Mouse (Mus musculus) brown adipose tissue, adult 24 weeks (tissue): ENCODE data around the gene Ranbp10. TPM values are rescaled to one million over a fixed set of nuclear protein-coding genes. Genes with fewer than 3 reads are reported as not detected.
"Not testable (repeated sequence)": the region's sequence is repeated elsewhere in the genome, so short reads cannot be mapped to it uniquely, and the experiment has no call there.

ENCODE experiments used
- H3K27ac ChIP-seq: fragments of 200-500 bp; replicated peaks from 2 replicates; pipeline ENCODE4 v1.5.1; 2012; ENCODE audit warnings: low read depth, mild to moderate bottlenecking, low read length
- H3K4me1 ChIP-seq: fragments of 200-500 bp; 2 replicates; pipeline ENCODE4 v1.6.1; 2012; ENCODE audit warnings: low read length, mixed read lengths; ENCODE audit not compliant: control insufficient read depth, insufficient read depth, insufficient read length
- H3K4me3 ChIP-seq: fragments of 200-500 bp; 2 replicates; pipeline ENCODE4 v1.5.1; 2012; ENCODE audit warnings: low read depth, mild to moderate bottlenecking, low read length, moderate library complexity; ENCODE audit not compliant: insufficient read depth
- polyA plus RNA-seq: library from polyadenylated mRNA; stranded (reverse); fragments of >200 nt; gene quantifications from 2 replicates; pipeline ENCODE4 v1.2.4, GENCODE M21; 2012; ENCODE audit not compliant: missing spikeins, insufficient read depth, insufficient read length

Ranbp10 gene
- polyA plus RNA-seq, 1 experiment: 7.6 TPM

DNA sequence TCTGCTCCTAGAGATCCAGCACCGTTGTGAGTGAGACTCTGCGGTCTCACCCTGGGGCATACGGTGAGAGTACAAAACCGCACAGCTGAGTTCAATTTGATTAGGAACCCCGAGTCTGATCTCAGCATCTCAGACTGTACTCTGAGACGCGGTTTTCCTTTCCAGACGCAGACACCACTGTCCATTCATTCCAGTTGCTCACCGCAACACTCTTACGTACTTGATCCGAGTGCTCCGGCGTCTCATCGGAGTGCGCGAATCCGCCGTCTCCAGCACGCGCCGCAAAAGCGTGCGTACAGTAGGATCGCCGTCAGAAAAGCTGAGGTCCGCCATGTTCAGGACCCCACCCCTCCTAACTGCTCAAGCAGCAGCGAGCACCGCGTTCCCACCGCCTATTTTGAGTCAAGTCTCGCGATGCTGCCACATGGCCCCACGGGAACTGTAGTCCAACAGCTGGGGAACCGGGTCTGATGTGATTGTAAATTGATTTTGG, 24.5 kb upstream of the Ranbp10 start:
- Histone ChIP-seq H3K27ac (no peak overlapping the region), H3K4me3 (peak overlapping the region; percentile 93), H3K4me1 (peaks cover 5% of the 10 kb centered on the region)

DNA sequence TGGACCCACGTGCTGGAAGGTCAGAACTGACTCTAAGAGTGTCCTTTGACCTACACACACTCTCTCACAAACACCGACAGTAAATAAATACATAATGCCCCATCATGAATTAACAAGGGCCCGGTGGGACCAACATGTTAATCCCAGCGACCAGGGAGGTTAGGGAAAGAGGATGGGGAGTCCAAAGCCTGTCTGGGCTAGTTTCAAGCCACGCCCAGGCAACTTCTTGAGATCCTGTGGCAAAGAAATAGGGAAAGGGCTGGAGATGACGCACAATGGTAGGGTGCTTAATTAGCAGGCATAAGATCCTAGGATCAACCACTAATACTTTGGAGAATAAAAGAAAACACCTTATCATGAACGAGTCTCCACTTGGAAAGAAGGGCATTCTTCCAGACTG, 23.5 kb upstream of the Ranbp10 start:
- Histone ChIP-seq H3K27ac (no peak overlapping the region), H3K4me3 (no peak overlapping the region), H3K4me1 (no peaks in the 10 kb centered on the region; the same call in 1 of the 2 replicates)

DNA sequence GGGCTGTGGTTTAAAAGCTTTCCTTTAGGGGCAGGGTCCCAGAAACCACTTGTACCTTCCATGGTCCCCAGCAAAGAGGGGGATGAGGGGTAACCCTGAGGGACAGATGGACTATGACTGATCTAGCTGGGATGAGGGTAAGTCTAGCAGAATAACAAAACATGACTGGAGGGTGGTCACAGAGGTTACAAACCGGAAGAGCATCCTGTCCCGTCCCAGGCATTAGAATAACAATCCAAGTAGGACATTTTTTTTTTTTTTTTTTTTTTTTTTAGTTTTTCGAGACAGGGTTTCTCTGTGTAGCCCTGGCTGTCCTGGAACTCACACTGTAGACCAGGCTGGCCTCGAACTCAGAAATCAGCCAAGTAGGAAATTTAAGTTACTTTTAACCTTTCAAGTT, 22.9 kb upstream of the Ranbp10 start:
- H3K4me3 ChIP-seq: no peak overlapping the region
- H3K27ac ChIP-seq: no peak overlapping the region

DNA sequence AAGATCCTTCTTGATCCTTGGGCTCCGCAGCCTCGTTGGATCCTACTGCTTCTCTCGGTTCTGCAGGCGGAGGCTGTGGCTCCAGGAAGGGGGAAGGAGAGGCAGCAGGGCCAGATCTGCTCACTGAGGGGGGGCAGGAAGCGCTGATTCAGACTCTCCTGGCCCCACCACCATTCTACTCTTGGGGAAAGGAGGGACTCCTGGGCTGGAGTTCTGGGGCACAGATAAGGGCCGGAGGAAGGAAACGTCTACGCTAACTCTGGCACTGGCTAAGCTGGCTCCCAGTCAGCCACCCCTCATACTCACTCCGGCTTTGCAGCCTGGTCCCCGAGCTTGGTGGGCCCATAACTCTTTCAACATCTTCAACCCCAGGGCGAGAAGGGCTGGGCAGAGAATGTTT, 19.5 kb upstream of the Ranbp10 start:
- no peak overlapping the region for H3K4me3 ChIP-seq
- H3K27ac ChIP-seq: no peak overlapping the region
- no peaks in the 10 kb centered on the region for H3K4me1 ChIP-seq

More for the DNA sequence above, 22.9 kb upstream of the Ranbp10 start:
- H3K4me1 ChIP-seq: no peaks in the 10 kb centered on the region

DNA sequence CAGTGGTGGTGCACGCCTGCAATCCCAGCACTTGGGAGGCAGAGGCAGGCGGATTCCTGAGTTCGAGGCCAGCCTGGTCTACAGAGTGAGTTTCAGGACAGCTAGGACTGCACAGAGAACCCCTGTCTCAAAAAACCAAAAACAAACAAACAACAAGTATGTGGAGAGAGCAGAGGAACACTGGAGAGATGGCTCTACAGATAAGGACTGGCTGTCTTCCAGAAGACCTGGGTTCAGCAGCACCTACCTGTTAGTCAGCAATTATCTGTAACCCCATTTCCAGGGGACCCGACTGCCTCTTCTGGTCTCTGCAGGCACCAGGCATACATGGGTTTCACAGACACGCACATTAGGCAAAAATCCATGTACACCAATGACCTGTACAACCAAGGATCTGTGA, 12.1 kb upstream of the Ranbp10 start:
- no peaks in the 10 kb centered on the region for H3K4me1 ChIP-seq
- no peak overlapping the region for H3K4me3 ChIP-seq
- no peak overlapping the region for H3K27ac ChIP-seq

DNA sequence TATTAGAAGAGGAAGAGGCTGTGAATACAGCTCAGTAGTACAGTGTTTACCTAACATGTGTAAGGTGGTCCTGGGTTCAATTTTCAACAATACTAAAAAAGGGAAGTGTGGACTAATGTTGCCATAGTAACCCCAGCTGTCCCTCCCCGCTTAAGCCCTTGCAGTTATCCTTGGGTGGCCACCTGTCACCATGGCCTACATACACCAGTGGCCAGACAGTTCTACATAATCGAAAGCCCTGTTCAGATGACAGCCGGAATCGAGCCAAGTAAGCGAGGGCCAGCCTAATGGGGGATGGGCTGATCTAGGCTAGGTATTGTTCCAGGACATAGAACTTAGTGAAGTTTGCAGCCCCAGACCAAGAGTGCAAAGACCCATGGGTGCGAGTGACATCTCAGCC, 9.8 kb upstream of the Ranbp10 start:
- Histone ChIP-seq H3K4me1 (no peaks in the 10 kb centered on the region), H3K27ac (no peak overlapping the region), H3K4me3 (no peak overlapping the region)

DNA sequence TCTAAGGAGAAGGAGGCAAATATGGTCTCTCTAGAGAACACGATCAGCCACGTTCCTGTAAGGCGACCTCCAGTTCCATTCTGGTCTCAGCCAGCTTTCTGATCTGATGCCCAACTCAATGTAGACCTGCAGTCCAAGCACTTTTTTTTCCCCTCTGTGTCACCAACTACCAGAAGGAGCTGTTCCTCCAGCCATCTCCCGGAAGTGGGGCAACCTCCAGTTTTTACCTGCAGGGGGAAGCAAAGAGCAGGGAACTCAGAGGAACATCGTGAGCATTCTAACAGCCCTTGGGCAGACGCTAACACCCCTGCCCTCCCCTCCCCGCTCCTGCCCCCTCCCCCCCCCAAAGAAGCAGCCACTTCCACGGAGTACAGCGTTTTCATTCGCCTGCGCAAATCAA, 8.2 kb upstream of the Ranbp10 start:
- H3K27ac ChIP-seq: no peak overlapping the region
- no peaks in the 10 kb centered on the region for H3K4me1 ChIP-seq
- no peak overlapping the region for H3K4me3 ChIP-seq

DNA sequence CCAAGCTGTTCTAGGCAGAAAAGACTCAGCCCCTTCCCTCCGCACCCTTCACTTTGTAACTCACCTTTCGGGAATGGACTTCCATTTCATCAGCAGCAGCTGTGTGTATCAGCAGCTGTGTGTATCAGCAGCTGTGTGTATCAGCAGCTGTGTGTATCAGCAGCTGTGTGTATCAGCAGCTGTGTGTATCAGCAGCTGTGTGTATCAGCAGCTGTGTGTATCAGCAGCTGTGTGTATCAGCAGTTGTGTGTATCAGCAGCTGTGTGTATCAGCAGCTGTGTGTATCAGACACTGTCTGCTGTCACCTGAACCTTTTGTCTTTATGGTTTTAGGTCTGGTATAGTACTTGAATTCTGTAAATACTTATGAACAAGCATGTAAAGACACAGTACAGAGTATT, 6.6 kb upstream of the Ranbp10 start:
- H3K4me1 ChIP-seq, H3K27ac ChIP-seq, H3K4me3 ChIP-seq: not testable (repeated sequence)

DNA sequence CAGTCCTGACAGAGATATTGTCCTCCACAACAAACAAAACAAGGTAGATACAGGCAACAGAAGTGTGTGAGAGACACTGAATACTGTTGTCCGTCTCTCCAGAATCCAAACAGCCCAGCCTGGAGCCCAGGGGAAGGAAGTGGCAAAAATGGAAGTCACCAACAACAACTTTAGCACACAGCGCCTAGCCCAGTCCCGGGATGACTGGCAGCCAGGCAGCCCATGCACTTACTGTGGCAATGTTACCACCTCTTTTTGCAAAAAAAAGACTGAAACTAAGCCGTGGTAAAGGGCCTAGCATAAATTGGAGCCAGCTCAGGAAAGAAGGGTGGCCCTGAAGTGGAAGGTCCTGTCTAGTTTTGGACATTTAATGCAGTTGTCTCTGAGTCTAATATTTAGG, 771 bp downstream of the Ranbp10 start:
- Histone ChIP-seq H3K4me3 (peak overlapping the region; percentile 79), H3K27ac (peak overlapping the region; percentile 62), H3K4me1 (peaks cover 4% of the 10 kb centered on the region)

DNA sequence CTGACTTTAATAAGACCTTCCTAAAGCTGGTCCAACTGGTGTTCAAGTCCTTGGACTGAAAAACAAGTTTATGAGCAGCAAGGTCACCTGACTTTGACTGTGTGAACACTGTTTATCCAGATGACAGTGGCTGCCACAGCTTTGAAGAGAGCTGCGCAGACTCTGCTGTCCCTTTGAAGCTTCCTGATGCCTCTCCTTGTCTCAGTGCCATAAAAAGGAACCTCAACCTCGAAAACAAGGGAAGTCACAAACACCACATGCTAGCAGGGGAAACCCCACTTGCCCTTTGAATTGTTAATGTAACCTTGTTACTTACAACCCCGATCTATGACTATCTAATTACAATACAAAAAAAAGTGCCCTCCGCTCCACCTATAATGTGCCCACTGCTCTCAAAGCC, 1.6 kb downstream of the Ranbp10 start:
- H3K4me1 ChIP-seq: peaks cover 4% of the 10 kb centered on the region
- H3K27ac ChIP-seq: no peak overlapping the region
- H3K4me3 ChIP-seq: peak overlapping the region; percentile 79; the same call in 1 of the 2 replicates

DNA sequence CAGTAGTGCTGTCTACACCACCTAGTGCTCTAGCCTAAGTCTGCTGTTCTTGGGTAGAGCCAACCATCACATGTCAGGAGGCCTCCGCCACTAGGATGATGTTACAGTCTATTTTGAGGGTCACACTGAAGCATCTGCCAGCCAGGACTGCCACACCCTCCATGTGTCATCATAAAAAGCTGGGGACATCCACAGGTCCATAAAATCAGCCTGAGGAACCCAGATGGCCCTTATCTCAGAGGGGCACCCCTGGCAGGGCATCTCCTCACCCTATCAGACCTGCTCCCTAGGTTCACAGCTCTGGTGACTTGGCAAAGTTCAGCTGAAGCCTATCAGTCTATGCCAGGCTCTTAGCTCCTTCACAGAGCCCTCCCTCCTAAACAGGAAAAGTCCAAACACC, 6.2 kb downstream of the Ranbp10 start:
- Histone ChIP-seq H3K4me1 (peaks cover 13% of the 10 kb centered on the region), H3K27ac (no peak overlapping the region), H3K4me3 (no peak overlapping the region)

DNA sequence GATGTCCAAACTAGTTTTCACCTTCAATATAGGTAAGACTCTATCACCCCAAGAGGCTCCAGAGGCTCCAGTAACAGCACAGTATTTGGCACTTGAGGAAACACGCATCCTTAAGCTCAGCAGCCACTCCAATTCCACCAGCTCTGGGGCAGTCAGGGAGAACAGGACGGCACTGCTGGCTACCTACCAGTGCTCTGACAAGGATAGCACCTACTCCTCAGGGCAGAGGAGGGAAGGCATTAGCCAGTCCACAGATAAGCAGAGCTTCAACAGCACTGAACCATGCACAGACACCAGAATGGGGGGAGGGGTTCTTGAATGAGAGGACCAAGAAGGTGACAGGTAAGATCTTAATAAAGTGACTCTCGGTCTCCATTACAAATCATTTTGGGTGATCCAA, 7.5 kb downstream of the Ranbp10 start:
- Histone ChIP-seq H3K4me3 (no peak overlapping the region), H3K27ac (no peak overlapping the region), H3K4me1 (peaks cover 9% of the 10 kb centered on the region; the same call in 1 of the 2 replicates)

DNA sequence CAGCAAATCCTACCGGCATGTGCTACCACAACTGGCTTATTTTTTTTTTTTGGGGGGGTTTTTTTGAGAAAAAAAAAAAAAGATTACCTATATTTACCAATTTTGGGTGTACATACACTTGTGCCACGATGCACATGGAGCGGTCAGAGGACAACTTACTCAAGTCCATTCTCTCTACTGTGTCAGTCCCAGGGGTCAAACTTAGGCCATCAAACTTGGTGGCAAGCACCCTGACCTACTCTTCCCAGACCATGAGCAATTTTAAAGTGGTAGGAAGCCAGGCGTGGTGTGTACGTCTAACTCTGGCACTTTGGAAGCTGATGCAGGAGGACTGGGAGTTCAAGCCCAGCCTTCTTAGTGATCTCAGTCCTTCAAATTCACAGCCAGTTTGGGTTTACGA, 13.9 kb downstream of the Ranbp10 start:
- no peak overlapping the region for H3K27ac ChIP-seq
- H3K4me1 ChIP-seq: peaks cover 30% of the 10 kb centered on the region
- no peak overlapping the region for H3K4me3 ChIP-seq

DNA sequence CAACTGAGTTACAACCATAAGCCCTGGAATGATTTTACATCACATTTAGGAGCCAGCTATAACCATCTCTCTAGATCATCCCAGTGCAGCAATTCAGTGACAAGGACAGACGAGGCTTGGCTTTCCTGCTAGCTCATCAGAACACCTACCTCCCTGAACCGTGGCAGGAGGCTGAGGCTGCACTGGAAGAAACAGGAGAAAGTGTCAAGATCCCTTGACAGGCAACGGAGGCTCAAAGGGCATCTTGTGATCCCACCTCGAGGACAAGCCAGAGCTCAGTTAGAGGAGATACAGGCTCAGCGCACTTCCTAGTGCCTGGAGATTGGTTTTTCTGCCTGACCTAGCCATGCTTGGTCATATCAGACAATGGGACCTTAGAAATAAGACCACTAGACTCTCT, 14.6 kb downstream of the Ranbp10 start:
- no peak overlapping the region for H3K27ac ChIP-seq

DNA sequence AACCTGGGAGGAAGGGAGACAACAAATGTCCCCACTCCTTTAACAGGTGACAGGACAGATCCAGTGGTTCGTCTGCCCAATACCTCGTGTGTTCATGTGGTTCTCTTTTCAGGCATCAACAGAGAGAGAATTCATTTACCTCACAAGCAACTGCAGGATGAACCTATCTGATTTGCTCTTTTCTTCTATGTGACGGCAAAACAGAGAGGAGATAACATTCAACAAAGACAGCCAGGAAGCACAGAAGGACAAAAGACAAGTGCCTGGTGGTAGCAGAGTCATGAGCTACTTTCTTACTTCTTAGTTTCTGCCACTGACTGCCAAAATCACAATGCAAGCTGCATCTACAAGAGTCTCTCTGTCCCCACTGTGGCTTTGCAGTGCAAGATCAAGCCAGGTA, 15.6 kb downstream of the Ranbp10 start:
- Histone ChIP-seq H3K4me1 (peaks cover 37% of the 10 kb centered on the region), H3K4me3 (no peak overlapping the region), H3K27ac (peak overlapping the region; percentile 38)

More for the DNA sequence above, 14.6 kb downstream of the Ranbp10 start:
- Histone ChIP-seq H3K4me1 (peaks cover 34% of the 10 kb centered on the region), H3K4me3 (no peak overlapping the region)

DNA sequence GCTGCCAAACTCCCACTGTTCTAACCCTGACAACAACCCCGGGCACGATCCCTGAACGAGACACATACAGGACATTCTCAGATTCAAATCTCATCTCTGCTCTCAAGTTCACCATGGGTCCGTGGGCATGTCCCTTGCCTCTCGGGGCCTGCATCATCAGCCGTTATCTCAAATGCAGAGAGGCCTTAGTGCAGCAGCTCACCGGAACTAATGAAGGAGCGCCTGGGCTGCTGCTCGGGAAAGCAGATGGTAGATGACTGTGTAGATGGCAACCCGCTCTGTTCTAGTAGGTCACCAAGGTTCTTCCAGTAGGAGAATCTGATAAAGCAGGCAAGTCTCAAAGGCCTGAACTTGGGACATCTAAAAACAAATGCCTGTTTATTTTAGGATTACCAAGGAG, 16.1 kb downstream of the Ranbp10 start:
- 0 out of 2 replicates have a peak overlapping the region, but pooled peaks have one; percentile 38 for H3K27ac ChIP-seq
- H3K4me3 ChIP-seq: no peak overlapping the region
- peaks cover 39% of the 10 kb centered on the region for H3K4me1 ChIP-seq
